Mouse (Mus musculus): Measurements from ENCODE around the gene Vwa5b2. TPM values are rescaled to one million over a fixed set of nuclear protein-coding genes. Genes with fewer than 3 reads are reported as not detected.

The Vwa5b2 gene
- polyA plus RNA-seq, 1 experiment, result 1.2 TPM

DNA sequence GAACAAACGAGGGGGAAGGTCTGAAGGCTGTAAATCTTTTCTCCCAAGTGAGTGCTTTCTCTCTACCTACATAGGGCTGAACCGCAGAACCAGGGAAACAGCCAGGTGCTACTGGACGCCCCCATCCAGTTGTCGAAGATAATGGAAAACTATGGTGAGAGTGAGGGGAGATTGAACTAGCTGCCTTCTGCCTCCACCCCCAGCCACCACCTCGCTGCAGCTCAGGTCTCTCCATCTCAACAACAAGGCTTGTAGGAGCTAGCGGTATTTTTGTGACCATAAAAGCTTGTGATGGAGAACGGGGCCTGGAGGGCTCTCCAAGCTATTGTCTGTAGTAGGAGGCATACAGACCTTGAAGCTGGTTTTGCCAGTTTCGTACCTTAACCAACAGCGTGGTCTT, 40.1 kb upstream of the Vwa5b2 start:
- H3K27me3 ChIP-seq (ENCODE audit: control insufficient read depth, insufficient read depth, low read length, poor library complexity, severe bottlenecking), result no peaks in the 10 kb centered on the region
- H3K4me3 ChIP-seq (ENCODE audit: low read depth, low read length), result peak overlapping the region; percentile 84
- H3K9ac ChIP-seq (ENCODE audit: low read depth, poor library complexity, severe bottlenecking), result peak overlapping the region; percentile 57
- no peaks in the 10 kb centered on the region for H3K9me3 ChIP-seq (replicated peaks; ENCODE audit: control insufficient read depth, insufficient read depth, low read length, poor library complexity, severe bottlenecking)
- no peak for TF ChIP-seq POLR2A (IDR thresholded peaks at IDR 0.05; ENCODE audit: insufficient read depth, low read length)
- no peak for TF ChIP-seq CTCF (IDR thresholded peaks at IDR 0.05; ENCODE audit: low read depth, low read length)
- no peak for TF ChIP-seq EP300 (IDR thresholded peaks at IDR 0.05; ENCODE audit: insufficient read depth, low read depth, low read length)
- H3K4me1 ChIP-seq (ENCODE audit: control insufficient read depth, insufficient read depth, low read length), result no peaks in the 10 kb centered on the region
- H3K36me3 ChIP-seq (ENCODE audit: control insufficient read depth, insufficient read depth, low read length, poor library complexity, severe bottlenecking), result peaks cover 28% of the 10 kb centered on the region
- H3K27ac ChIP-seq (ENCODE audit: insufficient read depth, low read length), result no peak overlapping the region

DNA sequence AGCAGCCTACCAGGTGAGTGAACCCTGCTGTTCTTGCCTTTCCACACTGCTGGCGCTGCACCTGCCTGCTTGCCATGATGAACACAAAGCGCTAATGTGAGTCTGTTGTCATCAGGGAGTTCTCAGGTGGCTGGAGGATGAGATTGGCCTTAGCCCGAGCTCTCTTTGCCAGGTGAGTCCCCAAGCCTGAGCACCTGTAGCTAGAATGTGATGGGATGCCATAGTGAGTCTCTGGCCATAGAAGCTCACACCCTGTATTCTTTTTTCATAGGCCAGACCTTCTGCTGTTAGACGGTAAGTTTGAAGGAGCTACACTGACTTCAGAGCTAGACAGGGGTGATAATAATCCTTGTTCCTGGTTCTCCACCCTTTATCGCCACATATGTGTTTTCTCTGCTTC, 37.6 kb upstream of the Vwa5b2 start:
- Histone ChIP-seq H3K27ac (ENCODE audit: insufficient read depth, low read length) (no peak overlapping the region), H3K9me3 (replicated peaks; ENCODE audit: control insufficient read depth, insufficient read depth, low read length, poor library complexity, severe bottlenecking) (no peaks in the 10 kb centered on the region), H3K9ac (ENCODE audit: low read depth, poor library complexity, severe bottlenecking) (no peak overlapping the region), H3K4me1 (ENCODE audit: control insufficient read depth, insufficient read depth, low read length) (no peaks in the 10 kb centered on the region), H3K4me3 (ENCODE audit: low read depth, low read length) (no peak overlapping the region), H3K36me3 (ENCODE audit: control insufficient read depth, insufficient read depth, low read length, poor library complexity, severe bottlenecking) (peaks cover 30% of the 10 kb centered on the region), H3K27me3 (ENCODE audit: control insufficient read depth, insufficient read depth, low read length, poor library complexity, severe bottlenecking) (no peaks in the 10 kb centered on the region)
- no peak for TF ChIP-seq EP300 (IDR thresholded peaks at IDR 0.05; ENCODE audit: insufficient read depth, low read depth, low read length)
- no peak for TF ChIP-seq POLR2A (IDR thresholded peaks at IDR 0.05; ENCODE audit: insufficient read depth, low read length)

DNA sequence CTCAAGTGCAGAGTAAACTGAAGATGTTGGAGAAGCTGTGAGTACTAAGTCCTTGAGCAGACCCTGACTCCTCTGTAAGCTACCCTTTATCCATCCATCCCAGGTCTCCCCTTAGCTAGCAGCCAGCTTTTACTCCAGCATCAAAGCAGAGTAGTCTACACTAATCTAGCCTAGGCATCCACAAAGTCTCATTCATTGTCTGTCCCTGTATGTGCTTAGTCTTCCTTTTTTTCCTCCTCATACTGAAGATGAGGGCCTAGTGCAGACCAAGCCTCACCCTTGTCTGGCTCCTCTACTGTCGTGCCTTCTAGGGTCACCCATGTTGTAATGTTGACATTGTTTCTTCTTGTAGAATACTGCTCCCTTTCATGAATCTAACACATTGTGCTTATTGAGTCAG, 36.7 kb upstream of the Vwa5b2 start:
- Histone ChIP-seq H3K27ac (ENCODE audit: insufficient read depth, low read length) (no peak overlapping the region), H3K36me3 (ENCODE audit: control insufficient read depth, insufficient read depth, low read length, poor library complexity, severe bottlenecking) (peaks cover 30% of the 10 kb centered on the region), H3K9me3 (replicated peaks; ENCODE audit: control insufficient read depth, insufficient read depth, low read length, poor library complexity, severe bottlenecking) (no peaks in the 10 kb centered on the region), H3K27me3 (ENCODE audit: control insufficient read depth, insufficient read depth, low read length, poor library complexity, severe bottlenecking) (no peaks in the 10 kb centered on the region), H3K4me1 (ENCODE audit: control insufficient read depth, insufficient read depth, low read length) (no peaks in the 10 kb centered on the region), H3K4me3 (ENCODE audit: low read depth, low read length) (no peak overlapping the region), H3K9ac (ENCODE audit: low read depth, poor library complexity, severe bottlenecking) (no peak overlapping the region)
- TF ChIP-seq CTCF (IDR thresholded peaks at IDR 0.05; ENCODE audit: low read depth, low read length), result no peak
- no peak for TF ChIP-seq EP300 (IDR thresholded peaks at IDR 0.05; ENCODE audit: insufficient read depth, low read depth, low read length)
- no peak for TF ChIP-seq POLR2A (IDR thresholded peaks at IDR 0.05; ENCODE audit: insufficient read depth, low read length)

DNA sequence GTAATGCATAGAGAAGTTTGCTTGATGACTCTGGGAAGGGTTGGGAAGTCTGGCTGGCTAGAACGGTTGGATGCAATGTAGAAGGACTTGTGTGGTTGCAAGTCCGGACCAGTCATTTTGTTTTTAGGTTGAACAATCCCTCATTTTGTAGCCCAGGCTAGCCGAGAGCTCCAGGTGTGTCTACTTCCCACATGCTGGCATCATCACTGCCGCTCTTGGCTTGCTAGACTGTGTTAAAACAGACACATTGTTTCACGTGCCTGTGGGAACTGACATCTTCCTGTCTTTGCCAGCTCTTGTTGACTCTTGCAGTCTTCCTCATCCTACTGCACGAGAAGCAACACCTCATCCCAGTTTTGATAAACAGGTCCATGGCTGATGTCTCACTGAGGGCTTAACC, 34.3 kb upstream of the Vwa5b2 start:
- Histone ChIP-seq H3K9me3 (replicated peaks; ENCODE audit: control insufficient read depth, insufficient read depth, low read length, poor library complexity, severe bottlenecking) (no peaks in the 10 kb centered on the region), H3K27ac (ENCODE audit: insufficient read depth, low read length) (no peak overlapping the region), H3K4me1 (ENCODE audit: control insufficient read depth, insufficient read depth, low read length) (no peaks in the 10 kb centered on the region), H3K27me3 (ENCODE audit: control insufficient read depth, insufficient read depth, low read length, poor library complexity, severe bottlenecking) (no peaks in the 10 kb centered on the region), H3K36me3 (ENCODE audit: control insufficient read depth, insufficient read depth, low read length, poor library complexity, severe bottlenecking) (peaks cover 36% of the 10 kb centered on the region), H3K9ac (ENCODE audit: low read depth, poor library complexity, severe bottlenecking) (no peak overlapping the region), H3K4me3 (ENCODE audit: low read depth, low read length) (no peak overlapping the region)
- TF ChIP-seq CTCF (IDR thresholded peaks at IDR 0.05; ENCODE audit: low read depth, low read length) (no peak), POLR2A (IDR thresholded peaks at IDR 0.05; ENCODE audit: insufficient read depth, low read length) (no peak), EP300 (IDR thresholded peaks at IDR 0.05; ENCODE audit: insufficient read depth, low read depth, low read length) (no peak)

DNA sequence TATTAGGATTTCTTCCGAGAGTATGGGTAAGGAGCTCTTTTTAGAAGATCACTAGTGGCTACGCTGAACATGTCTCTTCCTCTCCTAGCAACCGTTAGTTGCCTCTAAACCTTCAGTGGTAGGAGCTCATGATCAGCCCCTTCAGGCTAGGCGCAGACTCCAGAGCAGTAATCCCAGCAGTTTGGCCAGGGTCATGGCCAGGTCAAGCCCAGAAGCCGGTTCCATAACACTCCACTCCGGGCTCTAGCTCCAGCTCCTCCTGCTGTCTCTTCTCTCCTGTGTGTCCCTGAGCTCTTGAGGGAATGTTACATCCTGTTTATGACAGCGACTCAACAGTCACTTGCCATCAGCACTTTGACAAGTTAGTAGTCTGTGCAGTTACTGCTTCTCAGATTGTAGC, 31.9 kb upstream of the Vwa5b2 start:
- no peak for TF ChIP-seq CTCF (IDR thresholded peaks at IDR 0.05; ENCODE audit: low read depth, low read length)
- no peak for TF ChIP-seq POLR2A (IDR thresholded peaks at IDR 0.05; ENCODE audit: insufficient read depth, low read length)
- TF ChIP-seq EP300 (IDR thresholded peaks at IDR 0.05; ENCODE audit: insufficient read depth, low read depth, low read length), result no peak
- peaks cover 28% of the 10 kb centered on the region for H3K36me3 ChIP-seq (ENCODE audit: control insufficient read depth, insufficient read depth, low read length, poor library complexity, severe bottlenecking)

DNA sequence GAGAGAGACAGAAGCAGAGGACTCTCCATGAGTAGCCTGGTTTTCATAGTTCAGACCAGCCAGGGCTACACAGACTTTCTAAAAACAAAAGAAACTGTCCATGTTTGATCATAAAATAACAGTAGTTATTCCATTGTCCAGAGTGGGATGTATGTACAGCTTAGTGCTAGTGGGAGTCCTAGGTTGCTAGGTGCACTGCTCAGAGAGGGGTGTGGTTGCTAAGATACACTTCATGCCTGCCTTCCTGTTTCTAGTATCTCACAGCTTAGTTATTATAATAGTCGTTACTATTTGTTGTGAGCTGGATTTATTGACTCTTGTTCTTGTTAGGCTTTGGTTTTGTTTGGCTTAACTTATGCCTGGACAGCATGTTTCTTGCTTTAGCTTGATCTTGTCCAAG, 24.2 kb upstream of the Vwa5b2 start:
- Histone ChIP-seq H3K36me3 (ENCODE audit: control insufficient read depth, insufficient read depth, low read length, poor library complexity, severe bottlenecking) (peaks cover 9% of the 10 kb centered on the region), H3K4me1 (ENCODE audit: control insufficient read depth, insufficient read depth, low read length) (no peaks in the 10 kb centered on the region), H3K9me3 (replicated peaks; ENCODE audit: control insufficient read depth, insufficient read depth, low read length, poor library complexity, severe bottlenecking) (peaks cover 3% of the 10 kb centered on the region; the same call in 1 of the 2 replicates), H3K27ac (ENCODE audit: insufficient read depth, low read length) (no peak overlapping the region), H3K4me3 (ENCODE audit: low read depth, low read length) (no peak overlapping the region), H3K9ac (ENCODE audit: low read depth, poor library complexity, severe bottlenecking) (no peak overlapping the region), H3K27me3 (ENCODE audit: control insufficient read depth, insufficient read depth, low read length, poor library complexity, severe bottlenecking) (no peaks in the 10 kb centered on the region)
- TF ChIP-seq POLR2A (IDR thresholded peaks at IDR 0.05; ENCODE audit: insufficient read depth, low read length) (no peak), CTCF (IDR thresholded peaks at IDR 0.05; ENCODE audit: low read depth, low read length) (no peak), EP300 (IDR thresholded peaks at IDR 0.05; ENCODE audit: insufficient read depth, low read depth, low read length) (no peak)

More for the DNA sequence above, 31.9 kb upstream of the Vwa5b2 start:
- Histone ChIP-seq H3K27ac (ENCODE audit: insufficient read depth, low read length) (no peak overlapping the region), H3K4me3 (ENCODE audit: low read depth, low read length) (no peak overlapping the region), H3K9me3 (replicated peaks; ENCODE audit: control insufficient read depth, insufficient read depth, low read length, poor library complexity, severe bottlenecking) (no peaks in the 10 kb centered on the region), H3K4me1 (ENCODE audit: control insufficient read depth, insufficient read depth, low read length) (no peaks in the 10 kb centered on the region), H3K9ac (ENCODE audit: low read depth, poor library complexity, severe bottlenecking) (no peak overlapping the region), H3K27me3 (ENCODE audit: control insufficient read depth, insufficient read depth, low read length, poor library complexity, severe bottlenecking) (no peaks in the 10 kb centered on the region)
